Mouse (Mus musculus): ENCODE results near the gene Cox8a. TPM values are rescaled to one million over a fixed set of nuclear protein-coding genes. Genes with fewer than 3 reads are reported as not detected.

Gene Cox8a
- polyA plus RNA-seq, 1 experiment from 2014 or later, result 936 TPM

- Histone ChIP-seq H3K27ac (no peak overlapping the region), H3K27me3 (replicated peaks) (peaks cover 93% of the 10 kb centered on the region), H3K9ac (peak overlapping the region; percentile 47), H3K4me2 (peak overlapping the region; percentile 70), H3K36me3 (no peaks in the 10 kb centered on the region), H3K4me3 (peak overlapping the region; percentile 53), H3K9me3 (replicated peaks) (no peaks in the 10 kb centered on the region), H3K4me1 (peaks cover 18% of the 10 kb centered on the region)
- ATAC-seq, result no peak
- WGBS (ENCODE audit: insufficient replicate concordance), result 2% methylated on average over 74 of the region's 105 CpGs
Observed at GRCm38 (mm10) chr19:7165509-7166199, 51.8 kb downstream of the Cox8a start.

Other genes with a start within 250 kb of the Cox8a start
- 153 and 155 TPM in 2 replicates for gene Ppp1r14b, start 242.6 kb downstream of the Cox8a start, polyA plus RNA-seq (2016; fragmentation: Nextera tagmentation; extraction: Ambion mirVana)
- gene Plcb3, start 241.1 kb downstream of the Cox8a start, polyA plus RNA-seq (2016; fragmentation: Nextera tagmentation; extraction: Ambion mirVana), result 13.6 and 14.4 TPM in 2 replicates
- 91.7 and 92.0 TPM in 2 replicates for gene Fkbp2, start 237.1 kb downstream of the Cox8a start, polyA plus RNA-seq (2016; fragmentation: Nextera tagmentation; extraction: Ambion mirVana)
- 23.2 and 23.3 TPM in 2 replicates for gene Vegfb, start 230.0 kb downstream of the Cox8a start, polyA plus RNA-seq (2016; fragmentation: Nextera tagmentation; extraction: Ambion mirVana)
- 12.1 and 12.7 TPM in 2 replicates for gene Dnajc4, start 225.0 kb downstream of the Cox8a start, polyA plus RNA-seq (2016; fragmentation: Nextera tagmentation; extraction: Ambion mirVana)
- 10.0 and 11.9 TPM in 2 replicates for gene Nudt22, start 221.5 kb downstream of the Cox8a start, polyA plus RNA-seq (2016; fragmentation: Nextera tagmentation; extraction: Ambion mirVana)
- 2.2 and 2.5 TPM in 2 replicates for gene Trpt1, start 221.5 kb downstream of the Cox8a start, polyA plus RNA-seq (2016; fragmentation: Nextera tagmentation; extraction: Ambion mirVana)
- 135 and 147 TPM in 2 replicates for gene Fermt3, start 198.1 kb downstream of the Cox8a start, polyA plus RNA-seq (2016; fragmentation: Nextera tagmentation; extraction: Ambion mirVana)
- gene Stip1, start 177.6 kb downstream of the Cox8a start, polyA plus RNA-seq (2016; fragmentation: Nextera tagmentation; extraction: Ambion mirVana), result 218 and 230 TPM in 2 replicates
- 6.4 and 7.6 TPM in 2 replicates for gene Macrod1, start 160.8 kb downstream of the Cox8a start, polyA plus RNA-seq (2016; fragmentation: Nextera tagmentation; extraction: Ambion mirVana)
- 0.23 TPM in 2 replicates for gene Flrt1, start 111.9 kb downstream of the Cox8a start, polyA plus RNA-seq (2016; fragmentation: Nextera tagmentation; extraction: Ambion mirVana)
- 85.0 and 85.2 TPM in 2 replicates for gene Otub1, start 11.3 kb downstream of the Cox8a start, polyA plus RNA-seq (2016; fragmentation: Nextera tagmentation; extraction: Ambion mirVana)
- 42.0 and 44.8 TPM in 2 replicates for gene Naa40, start 23.6 kb upstream of the Cox8a start, polyA plus RNA-seq (2016; fragmentation: Nextera tagmentation; extraction: Ambion mirVana)
- 4.0 and 5.1 TPM in 2 replicates for gene Rcor2, start 49.7 kb upstream of the Cox8a start, polyA plus RNA-seq (2016; fragmentation: Nextera tagmentation; extraction: Ambion mirVana)
- gene Mark2, start 124.2 kb upstream of the Cox8a start, polyA plus RNA-seq (2016; fragmentation: Nextera tagmentation; extraction: Ambion mirVana), result 41.3 and 42.0 TPM in 2 replicates
- 10.3 and 10.8 TPM in 2 replicates for gene Spindoc, start 165.4 kb upstream of the Cox8a start, polyA plus RNA-seq (2016; fragmentation: Nextera tagmentation; extraction: Ambion mirVana)
- 1.9 TPM in 2 replicates for gene 2700081O15Rik, start 200.0 kb upstream of the Cox8a start, polyA plus RNA-seq (2016; fragmentation: Nextera tagmentation; extraction: Ambion mirVana)